Mouse (Mus musculus): ENCODE data around the gene Hamp2.

- TF ChIP-seq CTCF (IDR thresholded peaks at IDR 0.05; ENCODE audit: borderline replicate concordance, extremely low read depth, insufficient read depth, insufficient read length) (no peak), POLR2A (IDR thresholded peaks at IDR 0.05; ENCODE audit: borderline replicate concordance, extremely low read depth, insufficient read depth, insufficient read length, poor library complexity, severe bottlenecking) (no peak)
These were observed 40.4 kb downstream of the Hamp2 start for GRCm38 (mm10) chr7:30884047-30884446.
